Mouse (Mus musculus): ENCODE data around the gene Gm3373. TPM values are rescaled to one million over a fixed set of nuclear protein-coding genes. Genes with fewer than 3 reads are reported as not detected.

Gene Gm3373
- total RNA-seq (2023): not detected

DNA sequence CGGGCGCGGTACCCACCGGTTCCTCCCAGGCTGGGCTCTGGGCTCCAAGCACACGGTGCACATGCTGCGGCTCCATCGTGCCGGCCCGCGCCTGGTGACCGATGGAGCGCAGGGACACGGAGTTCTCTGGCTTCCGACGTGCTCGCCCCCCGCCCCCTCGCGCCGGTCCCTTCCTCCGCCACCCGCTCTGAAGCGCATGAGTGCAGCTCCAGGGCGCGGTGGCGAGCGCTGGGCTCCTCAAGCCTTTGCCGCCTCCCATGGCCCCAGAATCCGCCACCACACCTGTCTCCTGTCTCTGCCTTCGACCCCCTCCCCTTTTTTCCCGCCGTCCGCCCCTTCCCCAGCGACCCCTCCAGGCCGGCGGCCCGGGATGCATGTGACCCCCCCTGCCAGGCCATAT is at the start of gene Gm3373:
TSS of gene Gm3373 (minus strand) at position 101 of the 400 bp plus-strand sequence.

DNA sequence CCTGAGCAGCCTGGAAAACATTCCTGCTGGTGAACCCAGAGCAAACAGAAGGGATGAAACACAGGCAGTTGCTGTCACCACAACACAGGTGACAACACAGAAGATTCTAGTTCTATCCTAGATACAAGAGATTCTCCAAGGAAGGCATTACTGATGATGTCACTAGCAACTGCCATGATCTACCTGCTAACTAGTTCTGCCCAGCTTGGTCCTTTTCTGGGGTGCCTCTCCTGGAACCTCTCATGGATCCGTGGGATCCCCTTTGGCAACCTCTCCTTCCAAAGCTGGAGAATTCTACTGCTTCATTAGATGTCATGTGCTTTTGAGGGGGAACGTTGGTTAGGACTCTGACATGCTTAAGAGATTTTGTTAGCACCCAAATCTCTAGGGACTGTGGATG is 54.0 kb downstream of the Gm3373 start, which contains the start of gene Gm9603:
TSS of gene Gm9603 (minus strand) at position 101 of the 400 bp plus-strand sequence.

Other genes with a start within 250 kb of the Gm3373 start
- not detected for gene Gm3488, start 239.9 kb downstream of the Gm3373 start, total RNA-seq (2023)
- not detected for gene Gm3532, start 203.1 kb downstream of the Gm3373 start, total RNA-seq (2023)
- gene Gm8265, start 108.5 kb downstream of the Gm3373 start, total RNA-seq (2023): not detected
- not detected for gene Gm9603, start 54.1 kb downstream of the Gm3373 start, total RNA-seq (2023)
- gene Gm3383, start 66.4 kb upstream of the Gm3373 start, total RNA-seq (2023): not detected
- not detected for gene Gm3424, start 88.8 kb upstream of the Gm3373 start, total RNA-seq (2023)
- not detected for gene Gm8237, start 138.8 kb upstream of the Gm3373 start, total RNA-seq (2023)
- not detected for gene Gm3248, start 220.2 kb upstream of the Gm3373 start, total RNA-seq (2023)
- gene Gm3453, start 237.6 kb upstream of the Gm3373 start, total RNA-seq (2023): not detected

Data from monocyte, adult 59 days (primary cell).